Mouse (Mus musculus): ENCODE measurements around the gene Cacng8.

DNA sequence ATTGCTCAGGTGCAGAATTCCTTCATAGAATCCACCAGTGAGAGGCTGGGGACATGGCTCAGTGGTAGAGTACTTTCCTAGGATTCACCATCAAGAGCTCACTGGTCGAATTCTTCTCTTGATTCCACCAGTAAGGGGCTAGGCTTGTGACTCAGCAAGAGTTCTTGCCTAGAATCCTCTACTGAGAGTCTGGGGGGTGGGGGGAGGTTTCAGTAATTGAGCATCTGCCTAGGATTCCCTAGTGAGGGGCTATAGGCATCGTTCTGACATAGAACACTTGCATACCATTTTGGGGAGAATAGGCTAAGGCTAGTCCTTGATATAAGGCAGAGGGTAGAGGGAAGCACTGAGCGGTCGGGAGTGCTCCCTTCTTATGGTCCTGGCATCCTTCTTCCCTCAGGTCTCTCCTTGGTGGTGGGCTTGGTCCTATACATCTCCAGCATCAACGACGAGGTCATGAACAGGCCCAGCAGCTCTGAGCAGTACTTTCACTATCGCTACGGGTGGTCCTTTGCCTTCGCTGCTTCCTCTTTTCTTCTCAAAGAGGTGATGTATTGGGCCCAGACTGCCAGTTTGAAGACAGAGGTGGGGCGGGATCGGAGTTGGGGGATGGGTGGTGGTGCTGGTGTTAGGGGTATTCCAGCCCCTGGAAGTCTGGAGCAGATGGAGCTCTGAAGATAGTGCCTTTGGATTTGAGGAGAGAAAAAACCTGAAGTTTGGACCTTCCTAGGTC is 24.8 kb upstream of the Cacng8 start:
- no peak for TF ChIP-seq MAX (IDR thresholded peaks at IDR 0.05; ENCODE audit: low read length)
- no peak for TF ChIP-seq CTCF (IDR thresholded peaks at IDR 0.05 in 2 of 3, conservative IDR thresholded peaks at IDR 0.05 in 1 of 3; ENCODE audit: control insufficient read depth in 1 of 3, insufficient read depth in 1 of 3, low read depth in 2 of 3, low read length in 3 of 3, poor library complexity in 1 of 3, severe bottlenecking in 1 of 3)
- TF ChIP-seq POLR2AphosphoS2 (IDR thresholded peaks at IDR 0.05; ENCODE audit: low read length) = peak; percentile 46; the same call in 1 of the 2 replicates

Measured in MEL (cell line).